Mouse (Mus musculus) thymus, adult 2 months (tissue): ENCODE data around the gene Adck1. TPM values are rescaled to one million over a fixed set of nuclear protein-coding genes. Genes with fewer than 3 reads are reported as not detected.
A peak's percentile ranks its signal among the peaks of the same experiment; 100 is the strongest.
"Not testable (repeated sequence)": the region's sequence is repeated elsewhere in the genome, so short reads cannot be mapped to it uniquely, and the experiment has no call there.

Source experiments
- DNase-seq: peaks from one replicate; pipeline ENCODE4 v3.0.0; 2021
- H3K27ac ChIP-seq: fragments of 200-500 bp; 2 replicates; pipeline ENCODE4 v1.5.1; 2012; ENCODE audit warnings: low read length, control low read depth; ENCODE audit not compliant: control insufficient read depth, insufficient read depth
- H3K27me3 ChIP-seq: fragments of 200-500 bp; 2 replicates; pipeline ENCODE4 v1.6.1; 2012; ENCODE audit warnings: mild to moderate bottlenecking, low read length, moderate library complexity, mixed read lengths; ENCODE audit not compliant: control insufficient read depth, insufficient read depth
- H3K36me3 ChIP-seq: fragments of 200-500 bp; 2 replicates; pipeline ENCODE4 v1.6.1; 2012; ENCODE audit warnings: mild to moderate bottlenecking, low read length, moderate library complexity; ENCODE audit not compliant: control insufficient read depth, insufficient read depth
- H3K4me1 ChIP-seq: fragments of 200-500 bp; replicated peaks from 2 replicates; pipeline ENCODE4 v1.6.1; 2012; ENCODE audit warnings: low read length; ENCODE audit not compliant: control insufficient read depth, insufficient read depth
- H3K4me3 ChIP-seq: fragments of 200-500 bp; 2 replicates; pipeline ENCODE4 v1.5.1; 2012; ENCODE audit warnings: mild to moderate bottlenecking, low read length, control low read depth, moderate library complexity; ENCODE audit not compliant: control insufficient read depth, insufficient read depth
- CTCF ChIP-seq: fragments of 200-500 bp; IDR thresholded peaks from 2 replicates; pipeline ENCODE4 v1.5.1; 2012; ENCODE audit warnings: mild to moderate bottlenecking, control low read depth, low read length, moderate library complexity, borderline replicate concordance; ENCODE audit not compliant: control insufficient read depth, poor library complexity, insufficient read depth; ENCODE audit errors: extremely low read depth
- POLR2A ChIP-seq: fragments of 200-500 bp; IDR thresholded peaks from 2 replicates; pipeline ENCODE4 v1.6.1; 2012; ENCODE audit warnings: mild to moderate bottlenecking, low read length, control low read depth, moderate library complexity; ENCODE audit not compliant: control insufficient read depth, poor library complexity, insufficient read depth; ENCODE audit errors: extremely low read depth
- WGBS: fragments of 180-500 bp; shearing (Covaris S2); methylation state at CpG from one replicate; pipeline ENCODE4 v1.1.7; 2018; 5-methylcytosine and 5-hydroxymethylcytosine counted together
- polyA plus RNA-seq: library from polyadenylated mRNA; depleted of rRNA; stranded (reverse); fragments of >200 nt; gene quantifications from 2 replicates; pipeline ENCODE4 v1.2.3, GENCODE M21; 2012; rRNA removed

The Adck1 gene
- 24.9 and 29.0 TPM in 2 replicates for polyA plus RNA-seq

GRCm38 (mm10) chr12:88360441-88361119 is at the start of gene Adck1:
Adck1 (plus strand) TSS chr12:88360554.
- TF ChIP-seq CTCF (no peak), POLR2A (no peak)
- H3K4me1 ChIP-seq, result 0 out of 2 replicates have a peak, but pooled peaks cover 3% of the 10 kb centered on the region
- H3K27me3 ChIP-seq, result no peaks in the 10 kb centered on the region
- H3K4me3 ChIP-seq, result peak within 1 kb of the TSS; percentile 97
- H3K36me3 ChIP-seq, result no peaks in the 10 kb centered on the region
- peak; percentile 88 for DNase-seq
- WGBS, result under 1% methylated on average over 38 of the region's 38 CpGs
- H3K27ac ChIP-seq, result no peak within 1 kb of the TSS

- H3K27ac ChIP-seq, result no peak overlapping the region
- 79% methylated on average over 3 of the region's 3 CpGs for WGBS
- no peaks in the 10 kb centered on the region for H3K27me3 ChIP-seq
Measured at GRCm38 (mm10) chr12:88314556-88314955, 45.8 kb upstream of the Adck1 start.

GRCm38 (mm10) chr12:88323926-88324325 is 36.4 kb upstream of the Adck1 start, which contains the start of gene Gm5039:
Gm5039 (minus strand) TSS chr12:88324026.
- 96% methylated on average over 2 of the region's 2 CpGs for WGBS
- H3K4me1 ChIP-seq, result not testable (repeated sequence)

More at GRCm38 (mm10) chr12:88314556-88314955, 45.8 kb upstream of the Adck1 start:
- no peak overlapping the region for H3K4me3 ChIP-seq
- H3K36me3 ChIP-seq, result no peaks in the 10 kb centered on the region
- DNase-seq, result no peak
- H3K4me1 ChIP-seq, result no peaks in the 10 kb centered on the region
- TF ChIP-seq POLR2A (no peak), CTCF (no peak)

DNA sequence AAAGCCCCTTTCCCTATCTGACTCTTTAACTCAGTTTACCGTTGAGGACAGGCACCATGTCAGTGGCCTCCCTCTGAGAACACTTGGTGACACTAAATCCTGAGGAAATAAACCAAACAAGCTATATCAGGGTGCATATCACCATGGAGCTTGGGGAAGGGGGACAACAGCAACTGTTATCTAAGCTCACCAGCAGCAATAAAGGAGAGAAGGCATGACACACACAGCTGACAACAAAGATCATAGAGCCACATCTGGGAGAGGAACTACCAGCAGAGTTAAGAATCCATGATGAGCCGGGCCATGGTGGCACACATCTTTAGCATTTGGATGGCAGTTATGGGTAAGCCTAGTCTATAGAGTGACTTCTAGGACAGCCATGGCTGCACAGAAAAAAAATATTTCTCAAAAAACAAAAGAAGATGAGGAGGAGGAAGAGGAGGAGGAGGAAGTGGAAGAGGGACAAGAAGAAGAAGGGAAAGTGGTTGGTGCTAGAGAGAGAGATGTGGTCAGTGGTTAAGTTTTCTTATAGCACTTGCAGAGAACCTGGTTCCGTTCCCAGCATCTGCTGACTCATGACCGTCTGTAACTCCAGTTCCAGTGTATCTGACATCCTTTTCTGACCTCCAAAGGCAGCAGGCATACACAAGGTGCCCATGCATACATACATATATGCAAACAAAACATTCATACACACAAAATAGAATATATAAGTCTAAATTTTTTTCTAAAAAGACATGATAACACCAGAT is 23.5 kb upstream of the Adck1 start:
- H3K4me3 ChIP-seq, H3K27me3 ChIP-seq, H3K27ac ChIP-seq, H3K4me1 ChIP-seq, DNase-seq, H3K36me3 ChIP-seq: not testable (repeated sequence)
- 34% methylated on average over 4 of the region's 4 CpGs for WGBS

More at GRCm38 (mm10) chr12:88323926-88324325, 36.4 kb upstream of the Adck1 start, which contains the start of gene Gm5039:
- not testable (repeated sequence) for H3K27me3 ChIP-seq, H3K4me3 ChIP-seq, DNase-seq, H3K36me3 ChIP-seq, H3K27ac ChIP-seq

- H3K27ac ChIP-seq, H3K36me3 ChIP-seq, DNase-seq, H3K4me1 ChIP-seq, H3K27me3 ChIP-seq, H3K4me3 ChIP-seq: not testable (repeated sequence)
- 67% methylated on average over 2 of the region's 2 CpGs for WGBS
Measured at GRCm38 (mm10) chr12:88341286-88341685, 19.1 kb upstream of the Adck1 start.

GRCm38 (mm10) chr12:88354182-88354702 is 6.1 kb upstream of the Adck1 start:
- no peak for DNase-seq
- Histone ChIP-seq H3K4me1 (no peaks in the 10 kb centered on the region), H3K27ac (no peak overlapping the region), H3K36me3 (no peaks in the 10 kb centered on the region), H3K27me3 (no peaks in the 10 kb centered on the region; the same call in 1 of the 2 replicates), H3K4me3 (no peak overlapping the region)
- 39% methylated on average over 41 of the region's 41 CpGs for WGBS
- TF ChIP-seq POLR2A (no peak), CTCF (no peak)

DNA sequence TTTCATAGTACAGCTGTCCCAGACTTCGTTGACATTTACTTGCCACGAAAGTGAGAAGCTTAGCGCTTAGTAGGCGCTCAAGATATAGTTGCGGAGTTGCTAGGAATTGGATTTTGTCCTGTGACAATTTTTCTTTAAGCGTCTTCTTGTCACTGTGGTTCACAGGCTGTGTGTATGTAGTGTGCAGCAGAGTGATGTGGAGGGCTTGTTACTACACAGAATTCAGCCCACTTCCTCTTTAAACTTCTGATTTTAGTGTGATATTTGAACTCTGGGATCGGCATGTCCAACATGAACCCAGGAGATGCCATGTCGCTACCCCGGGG is 729 bp downstream of the Adck1 start:
- 0 out of 2 replicates have a peak, but pooled peaks cover 3% of the 10 kb centered on the region for H3K4me1 ChIP-seq
- 25% methylated on average over 9 of the region's 9 CpGs for WGBS

More for the DNA sequence above, 729 bp downstream of the Adck1 start:
- Histone ChIP-seq H3K27ac (no peak overlapping the region), H3K27me3 (no peaks in the 10 kb centered on the region), H3K36me3 (no peaks in the 10 kb centered on the region), H3K4me3 (peak overlapping the region; percentile 97)
- DNase-seq, result no peak
- TF ChIP-seq POLR2A, result no peak
- TF ChIP-seq CTCF, result no peak
